Mouse (Mus musculus) stomach, postnatal 0 days (tissue): Measurements from ENCODE around the gene Olfr354. TPM values are rescaled to one million over a fixed set of nuclear protein-coding genes. Genes with fewer than 3 reads are reported as not detected.

Experiments
- ATAC-seq: fragments of 200-750 bp; cut with Nextera tagmentation; 2 replicates; pipeline ENCODE4 v1.8.0; 2017; ENCODE audit not compliant: low FRiP score, low TSS enrichment
- DNase-seq: peaks from one replicate; pipeline ENCODE4 v3.0.0-alpha.2; 2016; ENCODE audit warnings: low spot score
- H3K27ac ChIP-seq: fragments of 300-500 bp; sonication (generic); replicated peaks from 2 replicates; pipeline ENCODE4 v1.5.1; 2014; ENCODE audit warnings: mild to moderate bottlenecking, control low read depth
- H3K27me3 ChIP-seq: fragments of 300-500 bp; sonication (generic); 2 replicates; pipeline ENCODE4 v1.6.1; 2014; ENCODE audit warnings: low read length; ENCODE audit not compliant: control insufficient read depth, insufficient read depth
- H3K36me3 ChIP-seq: fragments of 300-500 bp; sonication (generic); 2 replicates; pipeline ENCODE4 v1.6.1; 2014; ENCODE audit warnings: low read length, mixed read lengths; ENCODE audit not compliant: control insufficient read depth, insufficient read depth
- H3K4me1 ChIP-seq: fragments of 300-500 bp; sonication (generic); replicated peaks from 2 replicates; pipeline ENCODE4 v1.6.1; 2014; ENCODE audit warnings: antibody characterized with exemption; ENCODE audit not compliant: control insufficient read depth, insufficient read depth
- H3K4me2 ChIP-seq: fragments of 300-500 bp; sonication (generic); replicated peaks from 2 replicates; pipeline ENCODE4 v1.6.1; 2014; ENCODE audit warnings: low read depth, mild to moderate bottlenecking, control low read depth, moderate library complexity
- H3K4me3 ChIP-seq: fragments of 300-500 bp; sonication (generic); 2 replicates; pipeline ENCODE4 v1.5.1; 2014; ENCODE audit warnings: low read depth, low read length, control low read depth
- H3K9ac ChIP-seq: fragments of 300-500 bp; sonication (generic); 2 replicates; pipeline ENCODE4 v1.6.1; 2014; ENCODE audit warnings: mild to moderate bottlenecking, low read length, control low read depth, mixed read lengths
- H3K9me3 ChIP-seq: fragments of 300-500 bp; sonication (generic); 2 replicates; pipeline ENCODE4 v1.6.1; 2016; ENCODE audit warnings: low read length; ENCODE audit not compliant: control insufficient read depth
- CTCF ChIP-seq: IDR thresholded peaks from 2 replicates; pipeline ENCODE4 v1.5.1; 2016; ENCODE audit warnings: antibody characterized with exemption, low read depth, mild to moderate bottlenecking, moderate library complexity
- EP300 ChIP-seq: optimal IDR thresholded peaks from 2 replicates; pipeline ENCODE3; 2016; ENCODE audit warnings: antibody characterized with exemption
- WGBS: fragments of 180-500 bp; shearing (Covaris S2); extraction: QIAGEN DNeasy Blood & Tissue Kit; methylation state at CpG from one replicate; pipeline ENCODE4 v1.1.7; 2014; 5-methylcytosine and 5-hydroxymethylcytosine counted together
- polyA plus RNA-seq: library from polyadenylated mRNA; unstranded; fragments of >200 nt; fragmentation: Nextera tagmentation; extraction: Ambion mirVana; gene quantifications from 2 replicates; pipeline ENCODE4 v1.2.1, GENCODE M21; 2015

Gene Olfr354
- 0.05 TPM in 1 of 2 replicates, not detected in the other for polyA plus RNA-seq

GRCm38 (mm10) chr2:36905380-36905779 lies at the start of gene Olfr354:
Gene Olfr354, plus strand, starts transcription at chr2:36905680.
- H3K9ac ChIP-seq = no peak within 1 kb of the TSS
- no peak within 1 kb of the TSS for H3K27ac ChIP-seq
- no peak for ATAC-seq
- H3K9me3 ChIP-seq = no peaks in the 10 kb centered on the region
- H3K4me3 ChIP-seq = no peak within 1 kb of the TSS
- TF ChIP-seq CTCF = no peak
- no peak for TF ChIP-seq EP300
- H3K36me3 ChIP-seq = no peaks in the 10 kb centered on the region
- no peaks in the 10 kb centered on the region for H3K4me1 ChIP-seq
- H3K27me3 ChIP-seq = no peaks in the 10 kb centered on the region
- no peak for DNase-seq
- H3K4me2 ChIP-seq = no peak within 1 kb of the TSS

- no peak for DNase-seq
- ATAC-seq = no peak
- no peak for TF ChIP-seq CTCF
- TF ChIP-seq EP300 = no peak
- Histone ChIP-seq H3K4me3 (no peak within 1 kb of the TSS), H3K4me2 (no peak within 1 kb of the TSS), H3K9ac (no peak within 1 kb of the TSS), H3K27me3 (no peaks in the 10 kb centered on the region), H3K27ac (no peak within 1 kb of the TSS), H3K4me1 (no peaks in the 10 kb centered on the region), H3K9me3 (no peaks in the 10 kb centered on the region), H3K36me3 (no peaks in the 10 kb centered on the region)
- 77% methylated on average over 1 of the region's 1 CpGs for WGBS
Measured at GRCm38 (mm10) chr2:36862560-36862959, 42.9 kb upstream of the Olfr354 start, which contains the start of gene Olfr351. Gene Olfr351, minus strand, starts transcription at chr2:36862660.

GRCm38 (mm10) chr2:36868160-36868559 lies 37.3 kb upstream of the Olfr354 start, which contains the start of gene Olfr352:
Gene Olfr352, plus strand, starts transcription at chr2:36868460.
- TF ChIP-seq CTCF (no peak), EP300 (no peak)
- Histone ChIP-seq H3K9me3 (no peaks in the 10 kb centered on the region), H3K36me3 (no peaks in the 10 kb centered on the region), H3K27me3 (no peaks in the 10 kb centered on the region), H3K4me1 (no peaks in the 10 kb centered on the region), H3K4me2 (no peak within 1 kb of the TSS), H3K9ac (no peak within 1 kb of the TSS), H3K27ac (no peak within 1 kb of the TSS), H3K4me3 (no peak within 1 kb of the TSS)
- DNase-seq (no peak), ATAC-seq (no peak)
- WGBS = 69% methylated on average over 1 of the region's 1 CpGs

GRCm38 (mm10) chr2:36892836-36893235 lies 12.6 kb upstream of the Olfr354 start, which contains the start of gene Olfr353:
Gene Olfr353, minus strand, starts transcription at chr2:36892936.
- H3K9me3 ChIP-seq = no peaks in the 10 kb centered on the region
- no peak within 1 kb of the TSS for H3K4me3 ChIP-seq
- no peaks in the 10 kb centered on the region for H3K36me3 ChIP-seq
- H3K27me3 ChIP-seq = no peaks in the 10 kb centered on the region
- no peak within 1 kb of the TSS for H3K9ac ChIP-seq
- H3K4me2 ChIP-seq = no peak within 1 kb of the TSS
- H3K27ac ChIP-seq = no peak within 1 kb of the TSS
- TF ChIP-seq CTCF (no peak), EP300 (no peak)
- no peaks in the 10 kb centered on the region for H3K4me1 ChIP-seq
- ATAC-seq (no peak), DNase-seq (no peak)

- TF ChIP-seq EP300 = no peak
- no peak for TF ChIP-seq CTCF
- H3K9me3 ChIP-seq = no peaks in the 10 kb centered on the region
- H3K36me3 ChIP-seq = no peaks in the 10 kb centered on the region
- H3K9ac ChIP-seq = no peak overlapping the region
- no peak overlapping the region for H3K27ac ChIP-seq
- H3K4me1 ChIP-seq = no peaks in the 10 kb centered on the region
- no peak overlapping the region for H3K4me3 ChIP-seq
- H3K4me2 ChIP-seq = no peak overlapping the region
- DNase-seq (no peak), ATAC-seq (no peak)
- no peaks in the 10 kb centered on the region for H3K27me3 ChIP-seq
Measured at GRCm38 (mm10) chr2:36897114-36897513, 8.4 kb upstream of the Olfr354 start.

GRCm38 (mm10) chr2:36928797-36929196 lies 23.3 kb downstream of the Olfr354 start, which contains the start of gene Olfr355:
Gene Olfr355, minus strand, starts transcription at chr2:36928897.
- TF ChIP-seq EP300 (no peak), CTCF (no peak)
- DNase-seq (no peak), ATAC-seq (no peak)
- Histone ChIP-seq H3K4me2 (no peak within 1 kb of the TSS), H3K27me3 (no peaks in the 10 kb centered on the region), H3K9ac (no peak within 1 kb of the TSS), H3K4me3 (no peak within 1 kb of the TSS), H3K4me1 (no peaks in the 10 kb centered on the region), H3K36me3 (no peaks in the 10 kb centered on the region), H3K9me3 (no peaks in the 10 kb centered on the region), H3K27ac (no peak within 1 kb of the TSS)
